Mouse (Mus musculus) heart, adult 2 months (tissue): ENCODE data around the gene Galnt4.

Experiments
- CTCF ChIP-seq: fragments of 200-600 bp; IDR thresholded peaks from 2 replicates; pipeline ENCODE4 v1.8.1; 2022; ENCODE audit warnings: antibody characterized with exemption, mild to moderate bottlenecking, moderate library complexity
- EP300 ChIP-seq: fragments of 200-500 bp; IDR thresholded peaks from 2 replicates; pipeline ENCODE4 v1.6.1; 2011; ENCODE audit warnings: low read depth, low read length, control low read depth; ENCODE audit not compliant: insufficient read depth

GRCm38 (mm10) chr10:99119471-99119870 lies 11.5 kb downstream of the Galnt4 start:
- no peak for TF ChIP-seq EP300
- TF ChIP-seq CTCF = no peak
